In the genomic region with DNA sequence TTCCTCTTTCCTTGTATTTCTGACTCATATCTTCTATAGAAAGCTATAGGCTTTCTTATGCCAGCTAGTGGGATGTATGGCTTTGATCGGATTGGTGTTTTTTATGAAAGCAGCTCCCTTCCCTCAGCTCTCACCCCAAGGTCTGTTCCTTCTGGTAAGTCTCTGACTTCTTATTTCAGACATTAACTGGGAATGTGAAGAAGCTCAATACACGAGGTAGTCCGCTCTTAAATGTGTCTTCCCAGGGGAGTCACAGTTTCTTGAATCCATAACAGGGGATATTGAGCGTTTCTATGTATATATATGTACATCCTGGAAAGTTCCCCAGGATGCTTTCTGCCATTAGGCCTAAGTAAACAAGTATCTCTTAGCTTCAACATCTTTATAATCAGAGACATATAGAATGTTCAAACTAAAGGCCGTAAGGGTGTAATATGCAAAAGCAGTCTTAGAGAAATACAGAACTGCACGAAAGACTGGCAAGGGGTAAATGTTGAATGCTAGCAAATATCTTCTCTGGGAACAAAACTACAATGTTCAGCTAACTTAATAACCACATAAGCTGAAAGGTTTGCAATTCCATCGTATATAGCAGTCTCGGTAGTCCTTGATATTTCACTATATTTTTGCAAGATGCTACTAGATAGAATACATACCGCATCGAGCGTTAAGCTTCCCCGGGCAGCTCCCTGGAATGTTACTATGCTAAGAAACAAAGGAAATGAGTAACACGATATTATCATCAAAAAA, we compare ENCODE assay signal across 8 mouse cellular contexts. TPM values are rescaled to one million over a fixed set of nuclear protein-coding genes. Genes with fewer than 3 reads are reported as not detected.
DNase-seq lines count a peak whose midpoint lies in the region; ATAC-seq and TF ChIP-seq lines count a peak whose summit lies in the region.

No protein-coding gene starts in this region.

- intact Hi-C loops in heart, postnatal 25 days (cut with DNase I): loop anchor here (5.0 kb wide), 2 partner anchors 262 to 443 kb away; partner anchors contain the start of genes Pno1 and Sec61g

- DNase-seq in heart, postnatal 25 days (ENCODE audit: low spot score): no peak
- DNase-seq in forebrain, embryonic 11.5 days (ENCODE audit: low spot score): no peak
- DNase-seq in liver, embryonic 14.5 days (ENCODE audit: low read depth in 3 of 3, low spot score in 3 of 3): no peak
- DNase-seq in cerebellum, postnatal 25 days: no peak
- DNase-seq in right cerebral cortex, postnatal 14 days: no peak
- DNase-seq in cerebellum, postnatal 10 days: no peak

- no peak for ATAC-seq in heart, embryonic 12.5 days (ENCODE audit: insufficient number of reproducible peaks, low FRiP score)
- ATAC-seq in forebrain, embryonic 11.5 days (replicated peaks; ENCODE audit: low FRiP score): no peak
- no peak; the same call in 1 of the 2 replicates for ATAC-seq in liver, embryonic 14.5 days (ENCODE audit: insufficient read depth)

- H3K27ac ChIP-seq in heart, embryonic 12.5 days (ENCODE audit: poor library complexity, severe bottlenecking): no peak overlapping the region
- H3K27ac ChIP-seq in forebrain, embryonic 11.5 days (ENCODE audit: low read depth, low read length): no peak overlapping the region
- H3K27ac ChIP-seq in liver, embryonic 14.5 days: peak overlapping the region; percentile 68

- H3K4me1 ChIP-seq in heart, embryonic 12.5 days (replicated peaks): peaks cover 13% of the 10 kb centered on the region
- peaks cover 32% of the 10 kb centered on the region for H3K4me1 ChIP-seq in E14TG2a.4 (replicated peaks; ENCODE audit: low read depth, low read length)
- H3K4me1 ChIP-seq in forebrain, embryonic 11.5 days (replicated peaks; ENCODE audit: control insufficient read depth, insufficient read depth, low read length): 0 out of 2 replicates have a peak, but pooled peaks cover 4% of the 10 kb centered on the region
- H3K4me1 ChIP-seq in liver, embryonic 14.5 days (replicated peaks; ENCODE audit: control insufficient read depth in 2 of 2, insufficient read depth in 2 of 2, low read length in 1 of 2): peaks cover 0 to 8% of the 10 kb centered on the region in 2 experiments

- no peaks in the 10 kb centered on the region for H3K27me3 ChIP-seq in heart, embryonic 12.5 days (replicated peaks)
- no peaks in the 10 kb centered on the region for H3K27me3 ChIP-seq in E14TG2a.4 (ENCODE audit: insufficient read depth, low read length)
- no peaks in the 10 kb centered on the region for H3K27me3 ChIP-seq in forebrain, embryonic 11.5 days (ENCODE audit: control insufficient read depth, insufficient read depth, low read length)
- no peaks in the 10 kb centered on the region for H3K27me3 ChIP-seq in liver, embryonic 14.5 days (ENCODE audit: control insufficient read depth, insufficient read depth, low read length)

- TF ChIP-seq CTCF in E14TG2a.4 (conservative IDR thresholded peaks at IDR 0.05; ENCODE audit: low read length): no peak
- TF ChIP-seq CTCF in liver, embryonic 14.5 days (IDR thresholded peaks at IDR 0.05; ENCODE audit: low read depth): no peak

- no peaks in the 10 kb centered on the region for H3K9me3 ChIP-seq in heart, embryonic 12.5 days (replicated peaks)
- H3K9me3 ChIP-seq in E14TG2a.4 (ENCODE audit: low read length): no peaks in the 10 kb centered on the region
- H3K9me3 ChIP-seq in forebrain, embryonic 11.5 days (ENCODE audit: control insufficient read depth, low read length): no peaks in the 10 kb centered on the region
- no peaks in the 10 kb centered on the region for H3K9me3 ChIP-seq in liver, embryonic 14.5 days (ENCODE audit: control insufficient read depth, low read length)

- peak overlapping the region; percentile 96 for H3K4me2 ChIP-seq in heart, embryonic 12.5 days
- peak overlapping the region; percentile 35 for H3K4me2 ChIP-seq in forebrain, embryonic 11.5 days (ENCODE audit: low read depth, low read length, severe bottlenecking)
- peak overlapping the region; percentile 68 for H3K4me2 ChIP-seq in liver, embryonic 14.5 days (ENCODE audit: low read depth)

- WGBS in heart, embryonic 12.5 days: 38% methylated on average over 13 of the region's 13 CpGs
- 52% methylated on average over 13 of the region's 13 CpGs for WGBS in forebrain, embryonic 11.5 days
- WGBS in liver, embryonic 14.5 days (ENCODE audit: insufficient replicate concordance): 26% methylated on average over 13 of the region's 13 CpGs

- no peak for TF ChIP-seq EP300 in liver, embryonic 14.5 days (IDR thresholded peaks at IDR 0.05; ENCODE audit: low read depth)

- H3K4me3 ChIP-seq in heart, embryonic 12.5 days: peak overlapping the region; percentile 74
- peak overlapping the region; percentile 76 for H3K4me3 ChIP-seq in E14TG2a.4 (replicated peaks; ENCODE audit: low read length)
- peak overlapping the region; percentile 58 for H3K4me3 ChIP-seq in forebrain, embryonic 11.5 days (ENCODE audit: low read depth, low read length)
- peak overlapping the region; percentile 85 for H3K4me3 ChIP-seq in liver, embryonic 14.5 days (ENCODE audit: insufficient read depth in 1 of 2, low read depth in 2 of 2, low read length in 2 of 2)

- peak overlapping the region; percentile 52 for H3K9ac ChIP-seq in heart, embryonic 12.5 days
- peak overlapping the region; percentile 43 for H3K9ac ChIP-seq in forebrain, embryonic 11.5 days (ENCODE audit: low read length)
- H3K9ac ChIP-seq in liver, embryonic 14.5 days (replicated peaks): peak overlapping the region; percentile 66

- H3K36me3 ChIP-seq in heart, embryonic 12.5 days: no peaks in the 10 kb centered on the region
- no peaks in the 10 kb centered on the region for H3K36me3 ChIP-seq in E14TG2a.4 (ENCODE audit: insufficient read depth, low read length)
- H3K36me3 ChIP-seq in forebrain, embryonic 11.5 days (ENCODE audit: control insufficient read depth, insufficient read depth, low read length): no peaks in the 10 kb centered on the region
- no peaks in the 10 kb centered on the region; the same call in 1 of the 2 replicates for H3K36me3 ChIP-seq in liver, embryonic 14.5 days (replicated peaks; ENCODE audit: control insufficient read depth, insufficient read depth, low read depth)

RNA-seq across cellular contexts. Expression of gene Fbxo48, which starts 0.8 kb away (rescaled TPM):
- 1.1 and 1.3 TPM in 2 replicates for polyA plus RNA-seq in heart, embryonic 12.5 days (2016; fragmentation: Nextera tagmentation; extraction: Ambion mirVana)
- total RNA-seq in heart, postnatal 25 days (2021): under 1 TPM; 0.22 to 0.26 TPM
- polyA plus RNA-seq in forebrain, embryonic 11.5 days (2014; fragmentation: Nextera tagmentation; extraction: Ambion mirVana): 2.8 and 3.2 TPM in 2 replicates
- 1.8 and 3.5 TPM in 2 replicates for polyA plus RNA-seq in liver, embryonic 14.5 days (2012; rRNA removed)
- polyA plus RNA-seq in liver, embryonic 14.5 days (2014; fragmentation: Nextera tagmentation; extraction: Ambion mirVana): 1.8 and 1.9 TPM in 2 replicates

Comparison
In these comparisons a context has a peak if more than half of its experiments do, and no peak if none do; other contexts are left out.
1. H3K4me2 ChIP-seq: peak in every context shown above with its lines; median percentile 96 in heart, embryonic 12.5 days; 68 in liver, embryonic 14.5 days; 35 in forebrain, embryonic 11.5 days.